Mouse (Mus musculus): ENCODE measurements at regions not wholly inside any gene's neighbourhood (a gene's known extent, or its start where the extent isn't known, plus 50 kb on each side); places are given as distances from the start of the nearest gene placed in this dataset.

DNA sequence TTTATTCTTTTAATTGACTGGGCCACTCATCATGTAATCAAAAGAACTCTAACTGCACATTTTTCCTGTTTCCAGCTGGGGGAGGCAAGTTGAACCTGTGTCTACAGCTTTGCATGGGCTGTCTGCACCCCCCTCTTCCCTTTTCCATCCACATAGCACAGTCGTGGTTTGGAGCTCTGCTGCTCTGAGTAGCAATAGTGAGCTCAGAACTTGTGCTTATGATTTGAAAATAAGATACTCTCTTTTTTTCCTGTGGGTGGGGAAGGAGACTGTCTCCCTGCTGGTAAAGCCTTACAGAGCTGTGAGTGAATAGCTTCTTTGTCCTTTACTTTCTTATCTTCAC lies 72.2 kb upstream of the Pfn2 start:
- TF ChIP-seq CTCF (IDR thresholded peaks at IDR 0.05; ENCODE audit: low read depth, low read length) (no peak), POLR2A (IDR thresholded peaks at IDR 0.05; ENCODE audit: extremely low read depth, insufficient read depth, low read length) (no peak)

Measured in liver, adult 2 months (tissue).